Mouse (Mus musculus): ENCODE results near the gene Gin1.
A peak's percentile ranks its signal among the peaks of the same experiment; 100 is the strongest.

DNA sequence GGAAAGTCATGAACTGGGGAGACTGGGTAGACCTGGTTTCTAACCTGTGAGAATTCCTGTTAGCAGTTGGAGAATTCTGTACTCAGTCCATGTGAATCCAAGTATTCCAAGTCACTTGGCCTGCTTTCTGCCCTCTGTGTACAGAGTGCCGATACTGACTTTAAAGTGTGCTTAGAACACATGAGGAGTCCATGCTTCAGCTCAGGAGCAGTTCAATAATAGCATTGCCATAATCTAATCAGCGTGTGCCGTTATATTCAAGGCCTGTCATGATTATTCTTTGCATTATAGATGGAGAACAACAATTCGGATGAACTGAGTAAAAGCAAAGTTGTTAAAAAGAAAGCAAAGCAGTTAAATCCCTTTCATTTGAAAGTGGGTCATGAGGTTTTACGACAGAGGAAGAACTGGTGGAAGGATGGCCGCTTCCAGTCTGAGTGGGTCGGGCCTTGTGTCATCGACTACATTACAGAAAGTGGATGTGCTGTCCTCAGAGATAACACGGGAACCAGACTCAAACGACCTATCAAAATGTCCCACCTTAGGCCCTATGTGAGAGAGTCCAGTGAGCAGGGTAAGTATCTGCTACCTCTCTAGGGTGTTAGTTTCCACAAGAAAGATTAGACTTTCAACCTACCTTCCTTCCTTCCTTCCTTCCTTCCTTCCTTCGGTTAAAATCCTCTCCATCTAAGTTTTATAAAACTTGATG lies 15.9 kb downstream of the Gin1 start:
- TF ChIP-seq EP300 (IDR thresholded peaks at IDR 0.05; ENCODE audit: low read depth) = peak; percentile 52
- TF ChIP-seq CTCF (IDR thresholded peaks at IDR 0.05; ENCODE audit: low read depth) = no peak
